Mouse (Mus musculus) kidney, adult 2 months (tissue): ENCODE results near the gene Pla2g12a.

ENCODE experiments used
- CTCF ChIP-seq: fragments of 200-500 bp; conservative IDR thresholded peaks from 2 replicates; pipeline ENCODE4 v1.5.1; 2011; ENCODE audit warnings: low read depth, mild to moderate bottlenecking, control low read depth, low read length, moderate library complexity, mixed read lengths; ENCODE audit not compliant: insufficient read depth, insufficient read length
- POLR2A ChIP-seq: fragments of 200-500 bp; IDR thresholded peaks from one replicate; pipeline ENCODE4 v1.6.1; 2011; ENCODE audit warnings: low read depth, low read length, control low read depth

GRCm38 (mm10) chr3:129913241-129913640 lies 34.8 kb downstream of the Pla2g12a start:
- TF ChIP-seq CTCF, result no peak
- TF ChIP-seq POLR2A, result no peak
